Mouse (Mus musculus): ENCODE measurements at regions not wholly inside any gene's neighbourhood (a gene's known extent, or its start where the extent isn't known, plus 50 kb on each side); places are given as distances from the start of the nearest gene placed in this dataset.
A peak's percentile ranks its signal among the peaks of the same experiment; 100 is the strongest.

GRCm38 (mm10) chr12:14776301-14776700 is 624.4 kb upstream of the Fam84a start:
- Histone ChIP-seq H3K4me1 (replicated peaks; ENCODE audit: control insufficient read depth, insufficient read depth, low read length) (no peaks in the 10 kb centered on the region), H3K27me3 (replicated peaks; ENCODE audit: control insufficient read depth, insufficient read depth, low read length) (no peaks in the 10 kb centered on the region), H3K36me3 (ENCODE audit: control insufficient read depth, insufficient read depth) (no peaks in the 10 kb centered on the region), H3K4me3 (ENCODE audit: low read depth, low read length) (no peak overlapping the region), H3K9ac (ENCODE audit: low read depth, low read length) (no peak overlapping the region), H3K9me3 (ENCODE audit: control insufficient read depth) (no peaks in the 10 kb centered on the region), H3K27ac (ENCODE audit: low read depth, low read length) (no peak overlapping the region), H3K4me2 (replicated peaks; ENCODE audit: low read depth) (no peak overlapping the region)
- peak; percentile 18; the same call in 1 of the 2 replicates for TF ChIP-seq CTCF (IDR thresholded peaks at IDR 0.05; ENCODE audit: low read depth)
- no peak for ATAC-seq

- Histone ChIP-seq H3K27me3 (replicated peaks; ENCODE audit: control insufficient read depth, insufficient read depth, low read length) (no peaks in the 10 kb centered on the region), H3K36me3 (ENCODE audit: control insufficient read depth, insufficient read depth) (no peaks in the 10 kb centered on the region), H3K9me3 (ENCODE audit: control insufficient read depth) (no peaks in the 10 kb centered on the region), H3K4me2 (replicated peaks; ENCODE audit: low read depth) (no peak overlapping the region), H3K27ac (ENCODE audit: low read depth, low read length) (no peak overlapping the region), H3K4me3 (ENCODE audit: low read depth, low read length) (no peak overlapping the region), H3K9ac (ENCODE audit: low read depth, low read length) (no peak overlapping the region), H3K4me1 (replicated peaks; ENCODE audit: control insufficient read depth, insufficient read depth, low read length) (no peaks in the 10 kb centered on the region)
- 68% methylated on average over 4 of the region's 4 CpGs for WGBS
- no peak for ATAC-seq
- TF ChIP-seq CTCF (IDR thresholded peaks at IDR 0.05; ENCODE audit: low read depth) = no peak
Measured at GRCm38 (mm10) chr12:14752536-14752935, 600.7 kb upstream of the Fam84a start.

- no peak for TF ChIP-seq CTCF (IDR thresholded peaks at IDR 0.05; ENCODE audit: low read depth)
- WGBS = 74% methylated on average over 2 of the region's 2 CpGs
- H3K27ac ChIP-seq (ENCODE audit: low read depth, low read length) = no peak overlapping the region
- no peak overlapping the region for H3K4me3 ChIP-seq (ENCODE audit: low read depth, low read length)
- no peaks in the 10 kb centered on the region for H3K4me1 ChIP-seq (replicated peaks; ENCODE audit: control insufficient read depth, insufficient read depth, low read length)
- no peaks in the 10 kb centered on the region for H3K9me3 ChIP-seq (ENCODE audit: control insufficient read depth)
- H3K9ac ChIP-seq (ENCODE audit: low read depth, low read length) = no peak overlapping the region
- no peak overlapping the region for H3K4me2 ChIP-seq (replicated peaks; ENCODE audit: low read depth)
- no peaks in the 10 kb centered on the region for H3K27me3 ChIP-seq (replicated peaks; ENCODE audit: control insufficient read depth, insufficient read depth, low read length)
- H3K36me3 ChIP-seq (ENCODE audit: control insufficient read depth, insufficient read depth) = no peaks in the 10 kb centered on the region
- ATAC-seq = no peak
Measured at GRCm38 (mm10) chr12:14747381-14747780, 595.5 kb upstream of the Fam84a start.
